Mouse (Mus musculus) E14TG2a.4 (cell line): ENCODE measurements at regions not wholly inside any gene's neighbourhood (a gene's known extent, or its start where the extent isn't known, plus 50 kb on each side); places are given as distances from the start of the nearest gene placed in this dataset.

Experiments used
- H3K27me3 ChIP-seq: 2 replicates; pipeline ENCODE4 v1.6.1; 2014; ENCODE audit warnings: low read length, control low read depth; ENCODE audit not compliant: insufficient read depth
- H3K36me3 ChIP-seq: 2 replicates; pipeline ENCODE4 v1.6.1; 2014; ENCODE audit warnings: low read length, control low read depth; ENCODE audit not compliant: insufficient read depth
- H3K4me1 ChIP-seq: replicated peaks from 2 replicates; pipeline ENCODE4 v1.6.1; 2014; ENCODE audit warnings: low read depth, low read length, control low read depth
- H3K4me3 ChIP-seq: replicated peaks from 2 replicates; pipeline ENCODE4 v1.5.1; 2014; ENCODE audit warnings: mild to moderate bottlenecking, low read length
- H3K9me3 ChIP-seq: 2 replicates; pipeline ENCODE4 v1.6.1; 2014; ENCODE audit warnings: low read length, control low read depth
- CTCF ChIP-seq: conservative IDR thresholded peaks from 2 replicates; pipeline ENCODE4 v1.5.1; 2014; ENCODE audit warnings: low read length
- NANOG ChIP-seq: IDR thresholded peaks from 2 replicates; pipeline ENCODE4 v1.6.1; 2014; ENCODE audit warnings: borderline replicate concordance, low read length, mixed read lengths
- POU5F1 ChIP-seq: IDR thresholded peaks from 2 replicates; pipeline ENCODE4 v1.6.1; 2014; ENCODE audit warnings: low read length, borderline replicate concordance

DNA sequence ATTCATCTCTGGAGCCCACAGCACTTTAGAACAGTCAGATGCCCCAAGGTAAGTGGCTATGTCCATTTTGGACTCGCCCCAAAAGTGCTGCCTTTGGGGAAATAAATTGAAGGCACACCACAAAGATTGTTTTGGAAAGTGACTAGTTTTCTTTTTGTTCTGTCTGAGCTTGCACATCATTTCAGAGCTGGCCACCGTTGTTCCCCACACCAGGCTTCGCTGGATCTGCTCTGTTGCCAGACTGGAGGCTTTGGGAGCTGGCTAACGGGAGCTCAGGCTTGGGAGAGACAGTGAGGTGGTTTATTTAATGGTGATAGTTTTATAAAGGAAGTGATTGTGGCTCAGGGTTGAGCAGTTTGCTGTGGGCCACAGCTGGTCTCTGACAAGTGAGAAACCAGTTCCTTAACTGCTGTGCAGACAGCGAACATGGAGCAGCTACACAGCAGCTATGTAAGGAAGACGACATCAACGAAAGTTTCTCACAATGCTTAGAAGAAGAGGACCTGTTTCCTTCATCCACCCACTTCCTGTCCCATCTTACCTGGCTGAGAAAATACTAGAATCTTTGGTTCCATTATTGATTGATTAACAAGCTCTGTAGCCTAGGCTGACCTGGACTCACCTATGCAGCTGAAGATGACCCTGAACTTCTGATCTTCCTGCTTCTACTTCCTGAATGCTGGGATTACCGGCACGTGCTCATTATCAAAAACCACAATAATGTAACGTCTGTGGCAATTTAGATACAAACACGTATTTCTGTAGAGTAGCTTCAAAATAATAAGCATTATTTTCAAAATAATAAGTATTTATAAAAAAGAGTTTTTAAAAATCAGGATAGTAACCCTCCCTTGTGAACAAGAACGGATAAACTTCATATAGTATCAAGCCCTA, 229.1 kb upstream of the Jade1 start:
- H3K4me1 ChIP-seq = no peaks in the 10 kb centered on the region; the same call in 1 of the 2 replicates
- H3K4me3 ChIP-seq = no peak overlapping the region
- no peaks in the 10 kb centered on the region for H3K27me3 ChIP-seq
- no peak for TF ChIP-seq NANOG
- no peak for TF ChIP-seq POU5F1
- no peak for TF ChIP-seq CTCF
- no peaks in the 10 kb centered on the region for H3K9me3 ChIP-seq
- H3K36me3 ChIP-seq = no peaks in the 10 kb centered on the region

DNA sequence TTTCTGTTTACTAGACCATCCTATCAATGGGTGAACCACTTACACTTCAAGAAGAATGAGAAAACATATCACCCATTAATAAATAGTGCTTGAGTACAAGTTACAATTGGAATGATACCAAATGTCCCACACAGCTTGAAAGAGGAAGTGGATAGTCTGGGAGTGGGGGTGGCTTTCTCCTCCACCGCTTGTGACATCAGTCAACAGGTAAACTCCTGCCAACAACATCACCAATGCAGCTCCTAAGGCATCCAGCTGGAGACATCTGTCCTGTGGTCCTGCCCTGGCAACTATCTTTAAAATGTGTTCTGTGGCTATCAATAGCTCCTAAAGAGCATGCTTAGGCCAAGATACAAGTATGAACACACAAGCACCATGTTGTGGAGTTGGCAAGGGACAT, 233.7 kb upstream of the Jade1 start:
- Histone ChIP-seq H3K27me3 (no peaks in the 10 kb centered on the region; the same call in 1 of the 2 replicates), H3K4me3 (no peak overlapping the region), H3K4me1 (no peaks in the 10 kb centered on the region), H3K36me3 (no peaks in the 10 kb centered on the region), H3K9me3 (no peaks in the 10 kb centered on the region)
- TF ChIP-seq NANOG (no peak), CTCF (no peak), POU5F1 (no peak)

DNA sequence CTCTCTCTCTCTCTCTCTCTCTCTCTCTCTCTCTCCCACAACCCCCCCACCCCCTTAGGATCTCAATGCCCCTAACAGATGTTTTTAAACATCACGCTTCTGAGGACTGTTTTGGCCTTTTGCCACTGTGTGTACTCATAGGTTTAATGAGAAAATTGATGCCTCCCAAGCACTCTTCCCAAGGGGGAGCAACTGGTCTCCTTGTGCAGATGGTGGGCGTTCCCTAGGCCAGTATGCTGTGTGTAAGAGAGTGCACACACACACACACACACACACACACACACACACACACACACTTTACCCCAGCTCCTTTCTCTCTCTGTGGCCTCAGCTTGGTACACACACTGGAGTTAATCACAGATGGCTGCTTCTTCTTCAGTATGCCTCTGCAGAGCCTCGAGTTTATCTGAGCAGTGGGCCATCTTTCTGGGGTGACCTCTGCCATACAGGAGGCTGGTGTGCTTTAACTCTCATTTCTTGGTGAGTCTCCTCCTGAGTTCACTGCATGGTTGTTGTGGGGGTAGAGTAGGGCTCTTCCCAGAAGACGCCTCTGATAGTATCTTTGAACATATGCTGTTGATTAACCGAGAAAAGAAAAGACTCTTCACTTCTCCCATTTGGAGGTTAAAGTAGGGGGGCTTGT, 236.2 kb upstream of the Jade1 start:
- no peaks in the 10 kb centered on the region for H3K9me3 ChIP-seq
- no peaks in the 10 kb centered on the region for H3K36me3 ChIP-seq
- TF ChIP-seq CTCF (no peak), NANOG (no peak), POU5F1 (no peak)
- H3K27me3 ChIP-seq = no peaks in the 10 kb centered on the region; the same call in 1 of the 2 replicates
- no peaks in the 10 kb centered on the region for H3K4me1 ChIP-seq
- no peak overlapping the region for H3K4me3 ChIP-seq

DNA sequence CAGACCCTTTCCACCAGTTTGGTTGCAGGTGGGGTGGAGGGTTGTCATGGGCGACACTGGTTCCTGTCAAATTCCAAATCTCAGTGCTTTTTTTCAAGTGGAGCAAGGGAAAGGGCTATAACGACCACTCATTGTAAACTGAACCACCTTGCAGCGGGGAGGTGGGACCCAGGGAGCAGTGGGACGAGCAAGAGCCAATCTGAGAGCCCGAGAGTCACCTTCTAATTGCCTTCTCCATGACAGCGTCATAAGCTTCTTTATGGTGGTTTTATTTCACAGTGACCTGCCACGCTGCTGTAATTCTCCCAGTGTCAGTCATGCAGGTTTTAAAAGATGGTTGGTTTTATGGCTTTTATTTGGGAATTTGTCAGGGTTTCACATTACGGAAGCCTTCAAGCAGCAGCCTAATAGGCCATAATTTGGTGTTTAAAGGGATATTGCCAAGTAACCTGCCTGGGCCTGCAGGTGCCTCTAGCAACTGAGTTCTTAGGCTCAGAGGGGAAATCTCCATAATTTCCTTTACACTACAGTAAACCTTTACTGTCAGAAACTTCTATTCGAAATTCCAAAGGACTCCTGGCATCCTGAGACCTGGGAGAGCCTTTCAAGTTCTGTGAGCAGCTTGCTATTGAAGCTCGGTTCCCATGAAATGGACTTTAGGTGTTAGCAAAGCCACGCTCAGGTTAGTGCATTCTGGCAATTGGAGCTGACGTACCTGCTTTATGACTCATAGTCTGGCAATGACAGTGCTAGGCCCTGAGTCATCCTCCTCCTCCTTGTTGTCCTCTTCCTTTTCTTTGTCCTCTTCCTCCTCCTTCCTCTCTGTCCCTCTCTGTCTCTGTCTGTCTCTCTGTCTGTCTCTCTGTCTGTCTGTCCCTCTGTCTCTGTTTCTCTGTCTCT, 235.6 kb upstream of the Pgrmc2 start:
- no peaks in the 10 kb centered on the region for H3K9me3 ChIP-seq
- H3K4me1 ChIP-seq = no peaks in the 10 kb centered on the region
- H3K4me3 ChIP-seq = no peak overlapping the region
- TF ChIP-seq CTCF (no peak), NANOG (no peak), POU5F1 (no peak)
- H3K27me3 ChIP-seq = no peaks in the 10 kb centered on the region; the same call in 1 of the 2 replicates
- H3K36me3 ChIP-seq = no peaks in the 10 kb centered on the region

DNA sequence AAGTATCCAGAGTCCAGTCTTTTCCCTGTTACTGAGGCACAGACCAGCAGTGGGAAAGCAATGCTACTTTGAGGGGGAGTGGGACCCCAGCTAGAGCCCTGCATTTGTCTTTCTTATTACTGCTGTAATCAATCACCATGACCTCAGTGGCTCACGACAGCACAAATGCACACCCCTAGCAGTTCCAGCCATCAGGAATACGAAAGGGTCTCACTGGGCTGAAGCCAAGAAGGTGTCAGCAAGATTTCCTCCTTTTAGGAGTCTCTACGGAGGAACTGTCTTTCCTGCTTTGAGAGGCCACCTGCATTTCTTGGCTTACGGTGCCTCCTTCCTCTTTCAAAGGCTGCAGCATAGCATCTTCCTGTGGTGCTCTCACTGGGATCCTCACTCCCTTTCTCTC, 234.3 kb upstream of the Pgrmc2 start:
- H3K4me3 ChIP-seq = no peak overlapping the region
- H3K27me3 ChIP-seq = no peaks in the 10 kb centered on the region; the same call in 1 of the 2 replicates
- no peak for TF ChIP-seq CTCF
- TF ChIP-seq NANOG = no peak
- no peak for TF ChIP-seq POU5F1
- H3K9me3 ChIP-seq = no peaks in the 10 kb centered on the region
- H3K36me3 ChIP-seq = no peaks in the 10 kb centered on the region
- H3K4me1 ChIP-seq = no peaks in the 10 kb centered on the region

DNA sequence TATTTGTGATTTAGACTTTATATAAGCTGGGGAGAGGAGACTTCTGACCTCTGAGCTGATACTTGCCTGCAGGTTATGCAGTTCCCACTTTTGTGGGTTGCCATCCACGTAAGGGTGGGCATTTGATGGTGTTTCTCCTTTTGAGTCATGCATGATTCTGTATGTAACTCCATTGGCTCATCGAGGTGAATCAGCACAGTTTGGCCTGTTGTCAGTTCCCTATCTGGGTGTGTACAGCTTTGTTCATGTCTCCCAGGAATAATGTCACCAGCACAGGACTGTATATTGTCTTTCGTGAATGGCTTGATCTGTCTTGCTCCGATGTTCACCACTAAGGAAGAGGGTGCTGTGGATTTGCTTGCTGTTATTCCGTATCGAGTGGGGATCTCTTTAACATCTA, 229.6 kb upstream of the Pgrmc2 start:
- TF ChIP-seq NANOG = no peak
- no peak for TF ChIP-seq CTCF
- no peak for TF ChIP-seq POU5F1
- no peak overlapping the region for H3K4me3 ChIP-seq
- no peaks in the 10 kb centered on the region; the same call in 1 of the 2 replicates for H3K27me3 ChIP-seq
- no peaks in the 10 kb centered on the region for H3K9me3 ChIP-seq
- no peaks in the 10 kb centered on the region for H3K4me1 ChIP-seq
- no peaks in the 10 kb centered on the region for H3K36me3 ChIP-seq

DNA sequence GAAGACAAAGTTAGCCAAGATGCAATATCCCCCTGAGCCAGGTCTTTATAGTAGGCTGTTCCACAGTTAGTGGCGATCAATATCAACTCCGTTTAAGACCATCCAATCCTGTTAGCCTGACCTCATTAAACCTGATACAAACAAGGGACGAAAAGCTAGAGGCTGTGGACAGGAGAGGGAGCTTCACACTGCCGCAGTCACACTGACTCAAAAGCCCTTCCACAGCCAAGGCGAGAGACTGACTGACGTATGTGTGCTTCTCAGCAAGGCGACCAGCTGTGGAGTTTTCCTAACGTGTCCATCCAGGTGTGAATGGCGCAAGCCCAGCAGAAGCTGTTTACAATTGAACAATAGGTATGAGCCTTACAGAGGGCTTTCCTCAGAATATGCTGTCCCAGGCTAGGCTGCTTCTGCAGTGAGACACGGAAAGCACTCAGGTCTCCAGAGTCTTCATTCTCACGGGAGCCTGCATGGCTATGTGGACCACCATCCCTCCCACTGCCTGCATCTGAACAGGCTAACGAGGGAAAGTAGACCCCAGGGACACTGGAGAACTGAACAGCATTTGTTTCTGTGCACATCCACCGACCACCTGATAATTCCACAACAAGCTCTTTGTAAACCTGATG, 224.7 kb upstream of the Pgrmc2 start:
- H3K27me3 ChIP-seq = no peaks in the 10 kb centered on the region
- H3K9me3 ChIP-seq = no peaks in the 10 kb centered on the region
- H3K36me3 ChIP-seq = no peaks in the 10 kb centered on the region
- no peaks in the 10 kb centered on the region for H3K4me1 ChIP-seq
- no peak overlapping the region for H3K4me3 ChIP-seq
- TF ChIP-seq NANOG (no peak), POU5F1 (no peak), CTCF (no peak)

DNA sequence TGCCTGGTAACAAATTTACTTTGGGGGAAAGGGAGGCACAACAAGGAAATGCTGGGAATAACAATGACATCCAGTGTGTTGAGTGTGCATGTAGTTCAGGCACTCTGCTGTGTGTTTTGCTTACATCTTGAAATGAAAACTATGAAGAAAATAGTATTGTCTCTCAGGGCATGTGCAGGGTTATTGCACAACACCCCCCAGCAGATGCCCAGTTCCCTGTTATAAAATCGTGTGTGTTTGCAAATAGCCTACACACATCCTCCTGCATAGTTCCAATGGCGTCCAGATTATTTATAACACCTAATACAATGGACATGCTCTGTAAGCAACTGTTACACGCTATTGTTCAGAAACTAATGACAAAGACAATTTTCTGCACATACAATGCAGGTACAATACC, 220.0 kb upstream of the Pgrmc2 start:
- no peaks in the 10 kb centered on the region for H3K36me3 ChIP-seq
- H3K27me3 ChIP-seq = no peaks in the 10 kb centered on the region
- no peak overlapping the region for H3K4me3 ChIP-seq
- H3K9me3 ChIP-seq = no peaks in the 10 kb centered on the region
- no peaks in the 10 kb centered on the region for H3K4me1 ChIP-seq
- TF ChIP-seq CTCF (no peak), NANOG (no peak), POU5F1 (no peak)
